Mouse (Mus musculus): ENCODE results near the gene E130218I03Rik.

- TF ChIP-seq CHD2 (IDR thresholded peaks at IDR 0.05; ENCODE audit: low read depth, low read length) (no peak), ZC3H11A (IDR thresholded peaks at IDR 0.05; ENCODE audit: borderline replicate concordance, low read depth, low read length) (no peak), MAFK (IDR thresholded peaks at IDR 0.05; ENCODE audit: insufficient read depth, low read depth, low read length) (no peak)
Observed at GRCm38 (mm10) chr4:134255854-134256253, 12.4 kb downstream of the E130218I03Rik start.
